Mouse (Mus musculus) megakaryocyte progenitor cell, adult 5-6 weeks (primary cell): ENCODE measurements around the gene Uevld. TPM values are rescaled to one million over a fixed set of nuclear protein-coding genes. Genes with fewer than 3 reads are reported as not detected.
"Not testable (repeated sequence)": the region's sequence is repeated elsewhere in the genome, so short reads cannot be mapped to it uniquely, and the experiment has no call there.

Experiments used
- ATAC-seq: replicated peaks from 2 replicates; pipeline ENCODE4 v1.8.0; 2016; ENCODE audit warnings: mild to moderate bottlenecking, moderate TSS enrichment, inconsistent platforms; ENCODE audit not compliant: poor library complexity
- total RNA-seq, 2 experiments: library from RNA; stranded (forward) in 1 of 2; stranded (reverse) in 1 of 2; fragments of 157-497, 149-512 nt in 1 of 2; fragments of 200-1000 nt in 1 of 2; gene quantifications; 2 replicates each; pipeline versions ENCODE4 v1.2.3 to v1.2.4; 2015 to 2017

Uevld gene
- total RNA-seq, 2 experiments from 2014 or later = 11.1 to 19.6 TPM

DNA sequence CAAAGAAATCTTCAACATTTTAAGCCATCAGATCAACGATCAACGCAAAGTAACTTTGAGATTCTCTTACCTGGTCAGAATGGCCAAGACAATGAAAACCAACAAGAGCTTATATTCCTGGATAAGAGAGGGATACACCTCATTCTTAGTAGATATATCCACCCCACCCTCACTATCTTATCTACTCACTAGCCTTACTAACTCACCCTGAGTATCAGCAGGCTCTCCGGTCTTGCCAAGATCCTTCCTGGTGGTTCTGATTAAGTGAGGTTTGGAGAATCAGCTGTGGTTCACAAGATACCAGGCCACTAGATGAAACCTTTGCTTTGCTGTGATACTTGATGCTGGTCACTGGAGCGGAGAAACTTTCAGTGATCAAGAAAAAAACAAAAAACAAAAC, 16.3 kb upstream of the Uevld start:
- ATAC-seq = 0 out of 2 replicates have a peak, but pooled peaks have one; percentile 17

DNA sequence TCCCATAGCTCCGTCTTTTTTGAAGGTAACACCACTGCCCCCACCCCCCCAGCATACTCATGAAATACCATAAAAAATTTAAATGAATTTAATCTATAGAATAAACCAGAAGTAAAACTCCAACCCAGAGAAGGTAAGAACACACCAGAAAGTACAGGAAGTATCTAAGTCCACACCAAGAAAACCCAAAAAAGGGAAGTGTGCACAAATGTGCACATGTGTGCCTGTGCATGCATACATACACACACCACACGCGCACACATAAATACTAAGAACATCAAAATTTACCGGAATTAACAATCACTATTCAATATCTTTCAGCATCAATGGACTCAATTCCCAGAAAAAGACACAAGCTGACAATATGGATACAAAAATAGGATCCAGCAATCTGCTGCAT, 11.6 kb upstream of the Uevld start:
- peak; percentile 63 for ATAC-seq

GRCm38 (mm10) chr7:46964070-46964469, 5.7 kb upstream of the Uevld start:
- ATAC-seq = peak; percentile 49

DNA sequence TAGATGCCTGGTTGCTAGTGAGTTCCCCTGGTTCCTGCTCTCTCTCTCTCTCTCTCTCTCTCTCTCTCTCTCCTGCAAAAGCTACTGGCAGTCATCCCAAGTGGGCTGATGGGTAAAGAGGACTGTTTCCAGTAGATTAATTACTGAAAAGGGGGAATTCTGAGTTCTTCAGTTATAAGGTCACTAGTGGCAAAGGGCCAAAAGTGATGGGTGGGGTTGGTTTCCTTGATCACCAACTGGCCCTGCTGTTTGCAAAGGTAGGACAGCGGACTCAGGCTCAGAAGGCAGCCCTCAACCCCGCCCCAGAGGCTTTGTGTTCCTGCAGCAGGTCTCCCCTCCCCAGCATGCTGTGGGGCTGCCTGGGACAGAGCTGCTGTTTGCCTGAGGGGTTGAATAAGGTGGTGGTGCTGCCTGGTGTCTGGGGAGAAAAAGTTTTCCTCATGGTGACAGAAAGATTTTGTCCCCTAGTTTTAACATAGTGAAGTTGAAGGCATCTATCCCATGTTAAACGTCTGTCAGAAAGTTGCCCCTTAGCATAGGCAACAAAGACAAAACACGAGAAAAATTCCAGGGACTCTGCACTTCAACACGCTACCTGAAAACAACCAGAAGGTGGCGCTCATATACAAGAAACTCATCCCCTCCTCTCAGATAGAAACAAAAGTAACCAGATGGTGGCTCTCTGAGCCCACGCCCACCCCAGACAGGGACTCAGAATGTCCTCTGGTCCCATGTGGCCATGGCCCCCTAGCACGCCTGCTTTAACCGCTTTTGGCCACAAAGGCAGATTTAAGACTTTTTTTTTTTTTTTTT, 4.7 kb upstream of the Uevld start:
- peak; percentile 83 for ATAC-seq

DNA sequence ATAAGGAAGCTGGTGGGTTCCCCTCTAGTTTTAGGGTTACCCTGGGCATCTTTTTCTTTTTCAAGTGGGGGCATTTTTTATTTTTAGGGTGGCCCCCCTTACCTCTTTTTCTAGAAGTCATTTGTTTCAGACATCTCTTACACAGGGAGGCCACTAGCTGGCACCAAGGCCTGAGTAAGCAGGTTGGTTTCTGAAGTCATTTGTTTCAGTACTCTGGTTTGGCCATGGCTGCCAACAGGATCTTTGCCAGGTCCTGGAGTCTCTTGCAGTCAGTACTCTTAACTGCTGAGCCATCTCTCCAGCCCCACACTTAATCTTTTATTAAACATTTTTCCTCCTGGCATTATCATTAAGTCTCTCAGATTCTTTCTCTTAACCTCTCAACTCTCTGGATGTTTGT, 3.8 kb upstream of the Uevld start:
- ATAC-seq = no peak

DNA sequence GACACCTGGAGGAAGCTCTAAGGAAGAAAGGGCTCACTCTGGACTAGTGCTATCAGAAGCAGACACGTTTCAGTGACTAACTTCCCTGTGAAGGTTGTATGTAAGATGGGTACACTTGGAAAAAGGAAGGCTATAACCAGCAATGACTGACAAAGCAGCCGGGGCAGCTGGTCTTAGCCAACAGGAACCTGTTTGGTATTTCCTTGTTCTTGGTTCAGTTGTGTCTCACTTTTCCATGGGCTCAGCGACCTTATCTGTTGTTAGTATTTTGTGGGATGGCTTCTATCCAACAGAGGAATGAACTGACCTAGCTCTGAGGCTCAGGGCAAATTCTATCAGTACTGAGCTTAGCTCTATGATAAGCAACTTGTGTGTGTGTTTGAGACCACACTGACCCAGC, 2.7 kb upstream of the Uevld start:
- ATAC-seq = no peak

DNA sequence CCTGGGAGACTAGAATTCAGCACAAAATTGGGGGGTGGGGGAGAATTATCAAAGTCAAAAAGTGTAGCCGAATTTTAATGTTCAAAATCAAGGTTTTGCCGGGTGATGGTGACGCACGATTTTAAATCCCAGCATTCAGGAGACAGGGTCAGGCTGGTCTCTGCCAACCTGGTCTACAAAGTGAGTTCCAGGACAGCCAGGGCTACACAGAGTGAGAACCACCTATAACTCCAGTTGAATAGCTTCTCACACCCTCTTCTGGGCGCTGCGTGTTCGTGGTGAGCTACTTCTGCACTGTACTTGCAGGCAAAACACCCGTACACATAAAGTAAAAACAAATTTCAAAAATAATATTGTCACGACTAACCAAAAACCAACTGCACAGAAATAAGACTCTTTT, 526 bp upstream of the Uevld start:
- ATAC-seq = no peak

DNA sequence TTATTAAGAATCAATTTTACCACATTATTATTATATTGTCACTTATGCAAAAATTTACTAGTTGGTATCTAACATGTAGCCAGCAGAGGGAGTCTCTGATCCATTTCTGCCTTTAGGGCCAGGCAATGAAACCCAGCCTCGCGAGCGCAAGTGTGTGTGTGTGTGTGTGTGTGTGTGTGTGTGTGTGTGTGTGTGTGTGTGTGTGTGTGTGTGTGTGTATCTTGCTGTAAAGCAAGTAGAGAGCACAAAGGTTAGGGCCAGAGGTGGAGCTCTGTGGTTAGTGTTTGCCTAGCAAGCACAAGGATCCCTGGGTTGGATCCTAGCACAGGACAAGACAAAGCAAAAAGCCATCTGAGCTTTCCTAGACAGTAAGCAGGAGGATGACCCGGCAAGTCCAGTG, 22.5 kb downstream of the Uevld start:
- ATAC-seq = peak; percentile 95

DNA sequence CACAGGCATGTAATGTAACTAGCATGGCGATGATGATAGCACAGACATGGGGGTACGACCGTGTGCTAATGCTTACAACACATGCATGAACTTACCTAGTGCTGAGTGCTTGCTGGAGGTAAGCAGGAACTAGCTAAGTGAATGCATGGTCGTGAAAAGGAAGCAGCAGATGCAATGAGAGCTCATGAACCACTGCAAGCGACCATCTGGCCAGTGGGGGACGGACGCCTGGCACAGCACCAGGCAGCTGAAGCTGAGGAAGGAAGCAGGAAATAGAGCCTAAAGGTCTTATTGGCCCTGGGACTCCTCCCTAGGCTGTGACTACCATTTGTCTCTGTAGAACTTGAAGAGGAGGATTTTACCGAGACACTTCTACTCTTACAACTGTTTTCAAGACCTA, 23.5 kb downstream of the Uevld start:
- peak; percentile 63 for ATAC-seq

DNA sequence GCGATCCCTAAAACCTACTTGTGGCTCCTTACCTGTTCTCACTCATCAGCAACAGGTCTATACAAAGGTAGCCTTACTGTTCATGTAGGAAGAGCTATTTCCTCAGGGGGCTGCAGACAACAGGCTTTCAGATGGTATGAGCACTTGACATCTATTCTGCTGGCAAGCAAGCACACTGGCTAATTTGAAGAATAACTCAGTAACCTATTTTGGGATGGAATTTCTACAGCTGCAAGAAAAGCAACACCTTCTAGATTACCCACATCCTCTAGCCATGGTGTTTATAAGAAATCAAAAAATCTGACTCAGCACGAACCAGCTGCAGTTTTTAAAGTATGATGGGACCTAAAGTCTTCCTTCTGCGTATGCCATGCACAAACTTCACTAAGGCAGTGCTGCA, 27.0 kb downstream of the Uevld start:
- ATAC-seq = no peak

GRCm38 (mm10) chr7:46928291-46928690, 30.0 kb downstream of the Uevld start:
- ATAC-seq = peak; percentile 94

DNA sequence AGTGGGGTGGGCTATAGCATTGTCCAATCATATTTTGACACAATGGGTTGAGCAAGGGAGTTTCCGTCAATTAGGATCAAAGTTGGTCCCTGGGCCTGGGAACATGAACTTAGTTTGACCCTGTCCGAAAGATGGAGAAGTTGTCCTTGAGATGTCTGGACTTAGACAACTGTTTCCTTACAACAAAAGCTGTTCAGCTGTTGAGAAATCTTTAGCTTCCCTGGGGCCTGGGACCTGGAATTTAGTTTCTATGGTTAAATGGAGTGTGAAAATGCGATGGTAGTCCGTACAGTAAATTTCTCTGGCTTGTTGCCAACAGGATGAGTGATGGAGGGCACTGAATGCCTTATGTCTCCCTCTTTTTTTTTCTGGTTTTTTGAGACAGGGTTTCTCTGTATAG, 36.3 kb downstream of the Uevld start:
- ATAC-seq = no peak

DNA sequence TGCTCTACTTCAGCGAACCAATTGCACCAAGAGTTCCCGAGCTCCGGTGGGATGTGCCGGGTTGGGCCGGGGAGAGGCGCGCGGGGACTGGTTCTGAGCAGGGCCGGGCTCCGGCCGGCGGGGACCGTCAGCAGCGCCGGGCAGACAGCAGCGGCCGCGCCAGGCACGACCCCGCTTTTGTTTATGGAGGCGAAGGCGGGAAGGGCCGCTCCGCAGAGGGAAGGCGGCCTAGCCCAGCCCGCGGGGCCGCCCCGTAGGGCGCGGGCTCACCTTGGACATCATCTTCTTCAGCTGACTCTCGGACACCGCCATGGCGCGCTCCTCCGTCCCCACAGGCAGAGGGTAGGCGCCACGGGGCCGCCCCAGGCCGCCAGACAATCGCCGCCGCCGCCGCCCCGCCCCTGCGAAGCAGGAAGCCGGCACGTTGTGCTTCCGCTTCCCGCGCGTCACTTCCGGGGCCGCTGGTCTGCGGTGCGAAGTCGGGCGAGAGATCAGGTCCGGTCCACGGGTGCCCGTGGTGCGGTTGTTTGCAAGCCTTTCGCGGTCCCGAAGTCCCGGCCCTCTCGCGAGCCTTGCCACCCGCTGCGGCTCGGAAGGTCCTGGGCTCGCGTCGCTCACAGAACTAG, 38.7 kb downstream of the Uevld start, which contains the start of gene Tsg101:
Gene Tsg101, minus strand, starts transcription at position 419 of the 626 bp plus-strand sequence.
- peak; percentile 90 for ATAC-seq

DNA sequence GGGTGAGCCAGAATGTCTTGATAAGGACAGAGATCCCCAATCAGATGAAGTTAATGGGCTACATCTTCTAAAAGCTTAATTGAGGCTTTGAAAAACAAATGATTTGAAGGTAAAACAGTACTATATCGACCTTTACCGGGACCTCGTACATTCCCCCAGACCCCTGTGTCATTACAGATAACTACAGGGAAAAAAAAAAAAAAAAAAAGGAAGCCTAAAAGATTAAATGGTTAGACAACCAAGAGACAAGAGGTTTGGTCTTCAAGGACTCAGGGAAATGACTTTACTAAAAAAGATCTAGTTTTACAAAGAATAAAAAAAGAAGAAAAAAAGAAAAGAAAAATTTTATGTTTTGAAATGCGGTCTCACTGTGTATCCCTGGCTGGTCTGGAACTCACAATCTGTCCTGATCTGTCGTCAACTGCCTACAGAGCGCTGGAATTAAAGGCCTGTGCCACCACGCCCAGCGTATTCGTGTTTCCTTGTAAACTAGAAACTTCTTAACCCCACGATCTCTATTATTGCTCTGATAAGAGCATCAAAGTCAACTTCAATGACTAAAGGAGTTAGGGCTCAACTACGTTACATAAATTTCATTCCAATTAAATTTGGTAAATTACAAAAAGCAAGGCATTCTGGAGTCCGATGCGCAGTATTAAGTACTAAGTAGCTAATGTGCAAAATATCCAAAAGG, 39.5 kb downstream of the Uevld start:
- peak; percentile 32; the same call in 1 of the 2 replicates for ATAC-seq

- ATAC-seq = no peak
Observed at GRCm38 (mm10) chr7:46916376-46916775, 42.0 kb downstream of the Uevld start.

- ATAC-seq = peak; percentile 26; the same call in 1 of the 2 replicates
Observed at GRCm38 (mm10) chr7:46911250-46911649, 47.1 kb downstream of the Uevld start.

GRCm38 (mm10) chr7:46899343-46899742, 59.0 kb downstream of the Uevld start:
- ATAC-seq = no peak

- peak; percentile 87 for ATAC-seq
Observed at GRCm38 (mm10) chr7:46895511-46895910, 62.8 kb downstream of the Uevld start.

DNA sequence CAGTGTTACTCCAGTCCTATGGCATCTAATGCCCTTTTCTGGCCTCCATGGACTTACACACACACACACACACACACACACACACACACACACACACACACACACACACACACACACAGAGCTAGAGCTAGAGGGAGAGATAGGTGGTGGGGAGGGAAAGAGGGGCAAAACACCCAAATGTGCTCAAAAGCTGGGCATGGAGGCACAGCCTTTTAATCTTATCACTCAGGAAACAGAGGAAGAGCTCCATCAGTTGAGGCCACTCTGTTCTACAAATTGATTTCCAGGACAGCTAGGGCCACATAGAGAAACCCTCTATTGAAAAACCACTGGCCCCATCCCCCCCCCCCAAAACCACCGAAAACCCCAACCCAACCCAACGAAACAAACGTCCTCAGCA, 75.0 kb downstream of the Uevld start:
- ATAC-seq = peak; percentile 67

DNA sequence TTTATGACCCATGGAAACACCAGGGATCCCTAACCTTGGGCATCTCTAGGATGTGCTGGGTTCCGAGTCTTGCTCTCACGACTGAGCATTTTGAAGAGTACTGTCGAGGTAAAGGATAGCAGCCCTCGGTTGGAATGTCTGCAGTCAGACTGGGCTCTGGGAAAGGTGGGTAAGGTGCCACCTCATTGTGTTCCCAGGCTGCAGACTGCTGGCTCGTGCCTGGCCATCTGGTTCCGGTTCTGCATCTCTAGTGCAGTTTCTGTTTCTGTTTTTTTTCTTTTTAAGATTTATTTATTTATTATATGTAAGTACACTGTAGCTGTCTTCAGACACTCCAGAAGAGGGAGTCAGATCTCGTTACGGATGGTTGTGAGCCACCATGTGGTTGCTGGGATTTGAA, 76.4 kb downstream of the Uevld start:
- ATAC-seq = not testable (repeated sequence)

GRCm38 (mm10) chr7:46880992-46881391, 77.3 kb downstream of the Uevld start:
- peak; percentile 79 for ATAC-seq

DNA sequence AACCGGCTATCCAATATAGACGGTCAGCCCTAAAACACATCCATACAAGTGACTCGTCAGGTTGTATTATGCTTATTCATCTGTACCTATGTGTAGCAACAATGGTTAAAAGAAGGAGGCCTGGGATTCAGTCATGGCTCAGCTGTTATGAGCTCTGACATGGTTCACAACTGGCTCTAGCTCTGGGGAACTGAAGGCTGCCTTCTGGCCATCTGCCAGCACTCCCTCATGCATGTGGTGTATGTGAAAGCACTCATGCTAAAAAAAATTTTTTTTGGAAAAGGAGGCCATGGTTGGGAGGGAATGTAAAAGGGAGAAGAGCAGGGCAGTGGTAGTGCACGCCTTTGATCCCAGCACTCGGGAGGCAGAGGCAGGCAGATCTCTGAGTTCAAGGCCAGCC, 78.5 kb downstream of the Uevld start:
- no peak for ATAC-seq
